Mouse (Mus musculus): ENCODE measurements around the gene Frmd4a. TPM values are rescaled to one million over a fixed set of nuclear protein-coding genes. Genes with fewer than 3 reads are reported as not detected.

Gene Frmd4a
- 13.4 and 13.7 TPM in 2 replicates for polyA plus RNA-seq (2015; fragmentation: Nextera tagmentation; extraction: Ambion mirVana)

- no peaks in the 10 kb centered on the region for H3K9me3 ChIP-seq (ENCODE audit: control insufficient read depth, low read length)
- no peak within 1 kb of the TSS for H3K27ac ChIP-seq (ENCODE audit: low read length)
- peak within 1 kb of the TSS; percentile 19; the same call in 1 of the 2 replicates for H3K4me2 ChIP-seq (ENCODE audit: low read depth, low read length)
- no peaks in the 10 kb centered on the region for H3K27me3 ChIP-seq (replicated peaks; ENCODE audit: control insufficient read depth, insufficient read depth, low read length)
- no peak within 1 kb of the TSS for H3K4me3 ChIP-seq (ENCODE audit: low read length)
- H3K4me1 ChIP-seq (ENCODE audit: control insufficient read depth, insufficient read depth, low read length): peaks cover 4% of the 10 kb centered on the region; the same call in 1 of the 2 replicates
- 36% methylated on average over 8 of the region's 8 CpGs for WGBS
- no peak within 1 kb of the TSS for H3K9ac ChIP-seq (ENCODE audit: low read depth, low read length)
- H3K36me3 ChIP-seq (ENCODE audit: control insufficient read depth, insufficient read depth, low read length): no peaks in the 10 kb centered on the region
- no peak for ATAC-seq
Observed at GRCm38 (mm10) chr2:4017528-4018288, at the start of gene Frmd4a. Frmd4a (plus strand) TSS chr2:4017717.

- Histone ChIP-seq H3K27me3 (replicated peaks; ENCODE audit: control insufficient read depth, insufficient read depth, low read length) (no peaks in the 10 kb centered on the region), H3K9ac (ENCODE audit: low read depth, low read length) (no peak overlapping the region), H3K4me1 (ENCODE audit: control insufficient read depth, insufficient read depth, low read length) (no peaks in the 10 kb centered on the region), H3K4me3 (ENCODE audit: low read length) (no peak overlapping the region), H3K27ac (ENCODE audit: low read length) (no peak overlapping the region), H3K9me3 (ENCODE audit: control insufficient read depth, low read length) (no peaks in the 10 kb centered on the region), H3K4me2 (ENCODE audit: low read depth, low read length) (no peak overlapping the region), H3K36me3 (ENCODE audit: control insufficient read depth, insufficient read depth, low read length) (no peaks in the 10 kb centered on the region)
- 87% methylated on average over 7 of the region's 7 CpGs for WGBS
- no peak for ATAC-seq
Observed at GRCm38 (mm10) chr2:3988876-3989275, 28.6 kb upstream of the Frmd4a start.

GRCm38 (mm10) chr2:3990431-3990830, 27.1 kb upstream of the Frmd4a start:
- ATAC-seq: no peak
- Histone ChIP-seq H3K36me3 (ENCODE audit: control insufficient read depth, insufficient read depth, low read length) (no peaks in the 10 kb centered on the region), H3K9me3 (ENCODE audit: control insufficient read depth, low read length) (no peaks in the 10 kb centered on the region), H3K9ac (ENCODE audit: low read depth, low read length) (no peak overlapping the region), H3K4me1 (ENCODE audit: control insufficient read depth, insufficient read depth, low read length) (no peaks in the 10 kb centered on the region), H3K27ac (ENCODE audit: low read length) (no peak overlapping the region), H3K4me2 (ENCODE audit: low read depth, low read length) (no peak overlapping the region), H3K4me3 (ENCODE audit: low read length) (no peak overlapping the region), H3K27me3 (replicated peaks; ENCODE audit: control insufficient read depth, insufficient read depth, low read length) (no peaks in the 10 kb centered on the region)
- WGBS: 76% methylated on average over 1 of the region's 1 CpGs

- H3K4me2 ChIP-seq (ENCODE audit: low read depth, low read length): peak overlapping the region; percentile 19; the same call in 1 of the 2 replicates
- no peak overlapping the region for H3K9ac ChIP-seq (ENCODE audit: low read depth, low read length)
- peaks cover 4% of the 10 kb centered on the region; the same call in 1 of the 2 replicates for H3K4me1 ChIP-seq (ENCODE audit: control insufficient read depth, insufficient read depth, low read length)
- no peak overlapping the region for H3K4me3 ChIP-seq (ENCODE audit: low read length)
- H3K27ac ChIP-seq (ENCODE audit: low read length): no peak overlapping the region
- ATAC-seq: peak; percentile 53
- H3K27me3 ChIP-seq (replicated peaks; ENCODE audit: control insufficient read depth, insufficient read depth, low read length): no peaks in the 10 kb centered on the region
- WGBS: 36% methylated on average over 11 of the region's 11 CpGs
- H3K36me3 ChIP-seq (ENCODE audit: control insufficient read depth, insufficient read depth, low read length): no peaks in the 10 kb centered on the region
- H3K9me3 ChIP-seq (ENCODE audit: control insufficient read depth, low read length): no peaks in the 10 kb centered on the region
Observed at GRCm38 (mm10) chr2:4018431-4018876, 937 bp downstream of the Frmd4a start.

GRCm38 (mm10) chr2:4018909-4019308, 1.4 kb downstream of the Frmd4a start:
- Histone ChIP-seq H3K4me1 (ENCODE audit: control insufficient read depth, insufficient read depth, low read length) (peaks cover 4% of the 10 kb centered on the region; the same call in 1 of the 2 replicates), H3K4me3 (ENCODE audit: low read length) (no peak overlapping the region), H3K9ac (ENCODE audit: low read depth, low read length) (no peak overlapping the region), H3K27ac (ENCODE audit: low read length) (no peak overlapping the region), H3K9me3 (ENCODE audit: control insufficient read depth, low read length) (no peaks in the 10 kb centered on the region), H3K27me3 (replicated peaks; ENCODE audit: control insufficient read depth, insufficient read depth, low read length) (no peaks in the 10 kb centered on the region), H3K4me2 (ENCODE audit: low read depth, low read length) (no peak overlapping the region; the same call in 1 of the 2 replicates), H3K36me3 (ENCODE audit: control insufficient read depth, insufficient read depth, low read length) (no peaks in the 10 kb centered on the region)
- 51% methylated on average over 4 of the region's 4 CpGs for WGBS
- ATAC-seq: no peak

- Histone ChIP-seq H3K36me3 (ENCODE audit: control insufficient read depth, insufficient read depth, low read length) (no peaks in the 10 kb centered on the region), H3K9me3 (ENCODE audit: control insufficient read depth, low read length) (no peaks in the 10 kb centered on the region), H3K4me2 (ENCODE audit: low read depth, low read length) (no peak overlapping the region), H3K27ac (ENCODE audit: low read length) (no peak overlapping the region), H3K4me3 (ENCODE audit: low read length) (no peak overlapping the region), H3K9ac (ENCODE audit: low read depth, low read length) (no peak overlapping the region), H3K4me1 (ENCODE audit: control insufficient read depth, insufficient read depth, low read length) (no peaks in the 10 kb centered on the region), H3K27me3 (replicated peaks; ENCODE audit: control insufficient read depth, insufficient read depth, low read length) (no peaks in the 10 kb centered on the region)
- WGBS: 59% methylated on average over 7 of the region's 7 CpGs
- no peak for ATAC-seq
Observed at GRCm38 (mm10) chr2:4024927-4025326, 7.4 kb downstream of the Frmd4a start.

- Histone ChIP-seq H3K27me3 (replicated peaks; ENCODE audit: control insufficient read depth, insufficient read depth, low read length) (no peaks in the 10 kb centered on the region), H3K9ac (ENCODE audit: low read depth, low read length) (no peak overlapping the region), H3K4me3 (ENCODE audit: low read length) (no peak overlapping the region), H3K4me2 (ENCODE audit: low read depth, low read length) (no peak overlapping the region), H3K4me1 (ENCODE audit: control insufficient read depth, insufficient read depth, low read length) (no peaks in the 10 kb centered on the region), H3K9me3 (ENCODE audit: control insufficient read depth, low read length) (no peaks in the 10 kb centered on the region), H3K27ac (ENCODE audit: low read length) (no peak overlapping the region), H3K36me3 (ENCODE audit: control insufficient read depth, insufficient read depth, low read length) (no peaks in the 10 kb centered on the region)
- 63% methylated on average over 4 of the region's 4 CpGs for WGBS
- no peak for ATAC-seq
Observed at GRCm38 (mm10) chr2:4029031-4029747, 11.7 kb downstream of the Frmd4a start.

GRCm38 (mm10) chr2:4036153-4036589, 18.7 kb downstream of the Frmd4a start:
- no peak for ATAC-seq
- H3K27me3 ChIP-seq (replicated peaks; ENCODE audit: control insufficient read depth, insufficient read depth, low read length): no peaks in the 10 kb centered on the region
- no peaks in the 10 kb centered on the region for H3K36me3 ChIP-seq (ENCODE audit: control insufficient read depth, insufficient read depth, low read length)
- no peak overlapping the region for H3K9ac ChIP-seq (ENCODE audit: low read depth, low read length)
- no peaks in the 10 kb centered on the region for H3K4me1 ChIP-seq (ENCODE audit: control insufficient read depth, insufficient read depth, low read length)
- WGBS: 77% methylated on average over 4 of the region's 4 CpGs
- H3K27ac ChIP-seq (ENCODE audit: low read length): no peak overlapping the region
- no peak overlapping the region for H3K4me3 ChIP-seq (ENCODE audit: low read length)
- no peak overlapping the region for H3K4me2 ChIP-seq (ENCODE audit: low read depth, low read length)
- no peaks in the 10 kb centered on the region for H3K9me3 ChIP-seq (ENCODE audit: control insufficient read depth, low read length)

GRCm38 (mm10) chr2:4036651-4037117, 19.2 kb downstream of the Frmd4a start:
- 94% methylated on average over 8 of the region's 8 CpGs for WGBS
- no peak for ATAC-seq
- Histone ChIP-seq H3K36me3 (ENCODE audit: control insufficient read depth, insufficient read depth, low read length) (no peaks in the 10 kb centered on the region), H3K9me3 (ENCODE audit: control insufficient read depth, low read length) (no peaks in the 10 kb centered on the region), H3K4me1 (ENCODE audit: control insufficient read depth, insufficient read depth, low read length) (no peaks in the 10 kb centered on the region), H3K9ac (ENCODE audit: low read depth, low read length) (no peak overlapping the region), H3K27ac (ENCODE audit: low read length) (no peak overlapping the region), H3K27me3 (replicated peaks; ENCODE audit: control insufficient read depth, insufficient read depth, low read length) (no peaks in the 10 kb centered on the region), H3K4me2 (ENCODE audit: low read depth, low read length) (no peak overlapping the region), H3K4me3 (ENCODE audit: low read length) (no peak overlapping the region)

Data from intestine, embryonic 16.5 days (tissue).